Mouse (Mus musculus) hematopoietic multipotent progenitor cell, adult 10-12 weeks (in vitro differentiated cells): ENCODE data around the gene Phf3. TPM values are rescaled to one million over a fixed set of nuclear protein-coding genes. Genes with fewer than 3 reads are reported as not detected.

Experiments used
- polyA plus RNA-seq: library from polyadenylated mRNA; stranded (reverse); fragments of >175 nt; gene quantifications from 2 replicates; pipeline ENCODE4 v1.2.3, GENCODE M21; 2012; ENCODE audit warnings: low replicate concordance

Gene Phf3
- polyA plus RNA-seq = 38.7 and 47.7 TPM in 2 replicates

DNA sequence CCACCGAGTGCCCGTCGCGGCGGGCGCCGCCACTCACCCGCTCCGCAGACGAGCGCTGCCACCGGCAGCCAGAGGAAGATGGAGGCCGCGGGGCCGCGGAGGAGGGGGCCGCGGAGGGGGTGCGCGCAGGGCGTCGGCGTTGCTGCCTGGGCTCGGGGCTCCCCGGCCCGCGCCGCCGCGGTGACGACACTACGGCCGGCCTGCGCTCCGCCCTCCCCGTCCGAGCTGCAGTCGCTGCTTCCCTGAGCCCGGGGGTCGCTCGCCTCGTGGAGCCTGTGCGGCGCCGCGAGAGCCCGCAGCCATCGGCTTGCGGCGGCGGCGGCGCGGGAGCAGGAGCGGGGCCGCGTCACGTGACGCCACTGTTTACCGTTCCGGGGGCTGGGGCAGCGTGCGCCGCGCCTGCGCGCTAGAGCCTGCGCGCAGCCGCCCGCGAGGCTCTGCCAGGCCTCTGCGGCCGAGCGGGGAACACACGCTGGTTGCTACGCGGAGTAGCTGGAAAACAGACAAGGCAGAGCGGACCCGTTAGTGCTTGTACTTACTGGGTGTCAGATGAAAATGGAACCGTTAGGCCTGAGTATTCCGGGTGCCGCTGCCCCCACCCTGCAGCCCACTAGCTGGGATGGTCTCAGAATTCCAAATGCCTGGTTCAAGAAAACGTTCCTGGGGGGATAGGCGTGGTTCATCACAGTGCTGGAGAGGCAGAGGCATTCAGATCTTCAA lies at the start of gene Phf3:
Phf3 (minus strand) TSS at position 381 of the 720 bp plus-strand sequence.

Other genes with a start within 250 kb of the Phf3 start
- gene AC153137.1, start 104.0 kb upstream of the Phf3 start, polyA plus RNA-seq = not detected in 2 replicates